Mouse (Mus musculus) megakaryocyte-erythroid progenitor cell, adult 5-6 weeks (primary cell): ENCODE results near the gene C4b. TPM values are rescaled to one million over a fixed set of nuclear protein-coding genes. Genes with fewer than 3 reads are reported as not detected.

Source experiments
- total RNA-seq, 2 experiments: library from RNA; stranded (forward) in 1 of 2; stranded (reverse) in 1 of 2; fragments of 200-1000, 215-1000 nt in 1 of 2; fragments of >200 nt in 1 of 2; fragmentation: Nextera tagmentation in 1 of 2; gene quantifications; 2 replicates each; pipeline ENCODE4 v1.2.3; 2014 to 2017

The C4b gene
- total RNA-seq, 2 experiments from 2014 or later, result not detected

Other genes starting within 250 kb of the C4b start
- gene Btnl6, start 226.5 kb downstream of the C4b start, total RNA-seq (2014; fragmentation: Nextera tagmentation), result not detected in 2 replicates
- not detected in 2 replicates for gene Btnl6, start 226.5 kb downstream of the C4b start, total RNA-seq (2017)
- gene Notch4, start 179.6 kb downstream of the C4b start, total RNA-seq (2014; fragmentation: Nextera tagmentation), result 0.22 and 0.66 TPM in 2 replicates
- gene Notch4, start 179.6 kb downstream of the C4b start, total RNA-seq (2017), result 0.11 and 0.75 TPM in 2 replicates
- 28.0 and 33.0 TPM in 2 replicates for gene Gpsm3, start 154.1 kb downstream of the C4b start, total RNA-seq (2014; fragmentation: Nextera tagmentation)
- 7.8 and 11.2 TPM in 2 replicates for gene Gpsm3, start 154.1 kb downstream of the C4b start, total RNA-seq (2017)
- 31.1 and 31.3 TPM in 2 replicates for gene Pbx2, start 152.6 kb downstream of the C4b start, total RNA-seq (2014; fragmentation: Nextera tagmentation)
- 23.2 and 31.1 TPM in 2 replicates for gene Pbx2, start 152.6 kb downstream of the C4b start, total RNA-seq (2017)
- gene Ager, start 146.0 kb downstream of the C4b start, total RNA-seq (2014; fragmentation: Nextera tagmentation), result 2.6 and 6.6 TPM in 2 replicates
- gene Ager, start 146.0 kb downstream of the C4b start, total RNA-seq (2017), result 0.57 TPM in 1 of 2 replicates, not detected in the other
- gene Rnf5, start 140.2 kb downstream of the C4b start, total RNA-seq (2014; fragmentation: Nextera tagmentation), result 46.9 and 66.2 TPM in 2 replicates
- 13.4 and 20.0 TPM in 2 replicates for gene Rnf5, start 140.2 kb downstream of the C4b start, total RNA-seq (2017)
- 76.3 and 104 TPM in 2 replicates for gene Agpat1, start 139.6 kb downstream of the C4b start, total RNA-seq (2014; fragmentation: Nextera tagmentation)
- gene Agpat1, start 139.6 kb downstream of the C4b start, total RNA-seq (2017), result 19.0 and 51.2 TPM in 2 replicates
- 0.96 and 2.1 TPM in 2 replicates for gene Egfl8, start 127.9 kb downstream of the C4b start, total RNA-seq (2014; fragmentation: Nextera tagmentation)
- gene Egfl8, start 127.9 kb downstream of the C4b start, total RNA-seq (2017), result 2.6 TPM in 1 of 2 replicates, not detected in the other
- gene Ppt2, start 115.4 kb downstream of the C4b start, total RNA-seq (2014; fragmentation: Nextera tagmentation), result 31.3 and 35.4 TPM in 2 replicates
- 10.4 and 17.0 TPM in 2 replicates for gene Ppt2, start 115.4 kb downstream of the C4b start, total RNA-seq (2017)
- gene Prrt1, start 114.3 kb downstream of the C4b start, total RNA-seq (2014; fragmentation: Nextera tagmentation), result 0.59 TPM in 1 of 2 replicates, not detected in the other
- 0.75 TPM in 1 of 2 replicates, not detected in the other for gene Prrt1, start 114.3 kb downstream of the C4b start, total RNA-seq (2017)
- 5.5 TPM in 2 replicates for gene Fkbpl, start 99.1 kb downstream of the C4b start, total RNA-seq (2014; fragmentation: Nextera tagmentation)
- gene Fkbpl, start 99.1 kb downstream of the C4b start, total RNA-seq (2017), result 14.7 and 26.2 TPM in 2 replicates
- gene Atf6b, start 96.7 kb downstream of the C4b start, total RNA-seq (2014; fragmentation: Nextera tagmentation), result 20.6 and 31.3 TPM in 2 replicates
- 8.7 and 11.5 TPM in 2 replicates for gene Atf6b, start 96.7 kb downstream of the C4b start, total RNA-seq (2017)
- gene Tnxb, start 73.3 kb downstream of the C4b start, total RNA-seq (2014; fragmentation: Nextera tagmentation), result not detected in 2 replicates
- not detected in 2 replicates for gene Tnxb, start 73.3 kb downstream of the C4b start, total RNA-seq (2017)
- not detected in 2 replicates for gene Cyp21a1, start 60.7 kb upstream of the C4b start, total RNA-seq (2014; fragmentation: Nextera tagmentation)
- gene Cyp21a1, start 60.7 kb upstream of the C4b start, total RNA-seq (2017), result not detected in 2 replicates
- 26.8 and 48.2 TPM in 2 replicates for gene Stk19, start 93.1 kb upstream of the C4b start, total RNA-seq (2014; fragmentation: Nextera tagmentation)
- gene Stk19, start 93.1 kb upstream of the C4b start, total RNA-seq (2017), result 14.8 and 30.6 TPM in 2 replicates
- 60.8 and 63.4 TPM in 2 replicates for gene Dxo, start 93.1 kb upstream of the C4b start, total RNA-seq (2014; fragmentation: Nextera tagmentation)
- gene Dxo, start 93.1 kb upstream of the C4b start, total RNA-seq (2017), result 24.4 and 28.1 TPM in 2 replicates
- gene Skiv2l, start 106.3 kb upstream of the C4b start, total RNA-seq (2014; fragmentation: Nextera tagmentation), result 57.6 and 64.6 TPM in 2 replicates
- 21.0 and 24.2 TPM in 2 replicates for gene Skiv2l, start 106.3 kb upstream of the C4b start, total RNA-seq (2017)
- gene Nelfe, start 106.5 kb upstream of the C4b start, total RNA-seq (2014; fragmentation: Nextera tagmentation), result 59.5 and 64.1 TPM in 2 replicates
- 21.0 and 29.6 TPM in 2 replicates for gene Nelfe, start 106.5 kb upstream of the C4b start, total RNA-seq (2017)
- gene Cfb, start 118.6 kb upstream of the C4b start, total RNA-seq (2014; fragmentation: Nextera tagmentation), result not detected in 2 replicates
- not detected in 2 replicates for gene Cfb, start 118.6 kb upstream of the C4b start, total RNA-seq (2017)
- gene Zbtb12, start 135.6 kb upstream of the C4b start, total RNA-seq (2014; fragmentation: Nextera tagmentation), result 8.0 and 9.4 TPM in 2 replicates
- 4.7 and 10.1 TPM in 2 replicates for gene Zbtb12, start 135.6 kb upstream of the C4b start, total RNA-seq (2017)
- not detected in 2 replicates for gene Gm20547, start 138.2 kb upstream of the C4b start, total RNA-seq (2014; fragmentation: Nextera tagmentation)
- gene Gm20547, start 138.2 kb upstream of the C4b start, total RNA-seq (2017), result not detected in 2 replicates
- gene C2, start 154.4 kb upstream of the C4b start, total RNA-seq (2014; fragmentation: Nextera tagmentation), result 8.6 TPM in 1 of 2 replicates, not detected in the other
- gene C2, start 154.4 kb upstream of the C4b start, total RNA-seq (2017), result 5.7 and 7.4 TPM in 2 replicates
- 86.2 and 86.5 TPM in 2 replicates for gene Ehmt2, start 154.6 kb upstream of the C4b start, total RNA-seq (2014; fragmentation: Nextera tagmentation)
- 72.7 and 83.8 TPM in 2 replicates for gene Ehmt2, start 154.6 kb upstream of the C4b start, total RNA-seq (2017)
- gene Slc44a4, start 170.6 kb upstream of the C4b start, total RNA-seq (2014; fragmentation: Nextera tagmentation), result not detected in 2 replicates
- not detected in 2 replicates for gene Slc44a4, start 170.6 kb upstream of the C4b start, total RNA-seq (2017)
- 5.2 and 7.0 TPM in 2 replicates for gene Neu1, start 187.4 kb upstream of the C4b start, total RNA-seq (2014; fragmentation: Nextera tagmentation)
- gene Neu1, start 187.4 kb upstream of the C4b start, total RNA-seq (2017), result 3.7 and 5.4 TPM in 2 replicates
- 13.6 and 28.5 TPM in 2 replicates for gene Hspa1b, start 215.4 kb upstream of the C4b start, total RNA-seq (2014; fragmentation: Nextera tagmentation)
- gene Hspa1b, start 215.4 kb upstream of the C4b start, total RNA-seq (2017), result 62.5 and 83.5 TPM in 2 replicates
- not detected in 2 replicates for gene Gm20481, start 226.0 kb upstream of the C4b start, total RNA-seq (2014; fragmentation: Nextera tagmentation)
- not detected in 2 replicates for gene Gm20481, start 226.0 kb upstream of the C4b start, total RNA-seq (2017)
- 6.5 and 10.1 TPM in 2 replicates for gene Hspa1a, start 228.3 kb upstream of the C4b start, total RNA-seq (2014; fragmentation: Nextera tagmentation)
- 30.2 and 43.3 TPM in 2 replicates for gene Hspa1a, start 228.3 kb upstream of the C4b start, total RNA-seq (2017)
- gene Hspa1l, start 228.8 kb upstream of the C4b start, total RNA-seq (2014; fragmentation: Nextera tagmentation), result not detected in 2 replicates
- gene Hspa1l, start 228.8 kb upstream of the C4b start, total RNA-seq (2017), result not detected in 2 replicates
- gene Lsm2, start 238.0 kb upstream of the C4b start, total RNA-seq (2014; fragmentation: Nextera tagmentation), result 269 and 281 TPM in 2 replicates
- gene Lsm2, start 238.0 kb upstream of the C4b start, total RNA-seq (2017), result 34.8 and 79.7 TPM in 2 replicates